Mouse (Mus musculus) erythroid progenitor cell, adult 5-6 weeks (primary cell): ENCODE data around the gene Msto1. TPM values are rescaled to one million over a fixed set of nuclear protein-coding genes. Genes with fewer than 3 reads are reported as not detected.
"Not testable (repeated sequence)": the region's sequence is repeated elsewhere in the genome, so short reads cannot be mapped to it uniquely, and the experiment has no call there.

Source experiments
- ATAC-seq: replicated peaks from 2 replicates; pipeline ENCODE4 v1.8.0; 2016; ENCODE audit warnings: moderate number of reproducible peaks, mild to moderate bottlenecking, moderate TSS enrichment, inconsistent platforms; ENCODE audit not compliant: poor library complexity, low FRiP score, severe bottlenecking
- total RNA-seq, 2 experiments: library from RNA; stranded (forward) in 1 of 2; stranded (reverse) in 1 of 2; fragments of 150-400 nt in 1 of 2; fragments of 186-747, 209-891 nt in 1 of 2; gene quantifications; 2 replicates each; pipeline versions ENCODE4 v1.2.3 to v1.2.4; 2015 to 2017; ENCODE audit warnings: low replicate concordance in 2 of 2

Gene Msto1
- total RNA-seq, 2 experiments from 2014 or later: 1.8 TPM; not detected in 1

GRCm38 (mm10) chr3:88906393-88907159 lies 7.2 kb downstream of the Msto1 start:
- ATAC-seq: no peak

- no peak for ATAC-seq
Measured at GRCm38 (mm10) chr3:88905741-88906140, 8.1 kb downstream of the Msto1 start.

- no peak for ATAC-seq
Measured at GRCm38 (mm10) chr3:88905209-88905608, 8.6 kb downstream of the Msto1 start.

GRCm38 (mm10) chr3:88904803-88905202 lies 9.0 kb downstream of the Msto1 start:
- ATAC-seq: no peak

GRCm38 (mm10) chr3:88893011-88893410 lies 20.8 kb downstream of the Msto1 start:
- ATAC-seq: not testable (repeated sequence)

GRCm38 (mm10) chr3:88882536-88882935 lies 31.3 kb downstream of the Msto1 start:
- ATAC-seq: not testable (repeated sequence)

GRCm38 (mm10) chr3:88868449-88868848 lies 45.4 kb downstream of the Msto1 start:
- not testable (repeated sequence) for ATAC-seq

GRCm38 (mm10) chr3:88867177-88867576 lies 46.6 kb downstream of the Msto1 start:
- ATAC-seq: not testable (repeated sequence)

- not testable (repeated sequence) for ATAC-seq
Measured at GRCm38 (mm10) chr3:88866735-88867134, 47.1 kb downstream of the Msto1 start.

GRCm38 (mm10) chr3:88862129-88862528 lies 51.7 kb downstream of the Msto1 start:
- ATAC-seq: no peak

GRCm38 (mm10) chr3:88855837-88856236 lies 58.0 kb downstream of the Msto1 start:
- no peak for ATAC-seq

Other genes starting within 250 kb of the Msto1 start
- gene Khdc4, start 228.2 kb downstream of the Msto1 start, total RNA-seq (2015; ENCODE audit: low replicate concordance): 56.9 and 69.2 TPM in 2 replicates
- 37.8 and 62.8 TPM in 2 replicates for gene Khdc4, start 228.2 kb downstream of the Msto1 start, total RNA-seq (2017; ENCODE audit: low replicate concordance)
- gene Rit1, start 197.2 kb downstream of the Msto1 start, total RNA-seq (2015; ENCODE audit: low replicate concordance): 13.0 and 20.2 TPM in 2 replicates
- 27.6 and 45.9 TPM in 2 replicates for gene Rit1, start 197.2 kb downstream of the Msto1 start, total RNA-seq (2017; ENCODE audit: low replicate concordance)
- 0.36 TPM in 1 of 2 replicates, not detected in the other for gene Syt11, start 138.8 kb downstream of the Msto1 start, total RNA-seq (2015; ENCODE audit: low replicate concordance)
- gene Syt11, start 138.8 kb downstream of the Msto1 start, total RNA-seq (2017; ENCODE audit: low replicate concordance): 0.39 TPM in 1 of 2 replicates, not detected in the other
- gene Gon4l, start 78.8 kb downstream of the Msto1 start, total RNA-seq (2015; ENCODE audit: low replicate concordance): 9.6 and 11.5 TPM in 2 replicates
- gene Gon4l, start 78.8 kb downstream of the Msto1 start, total RNA-seq (2017; ENCODE audit: low replicate concordance): 38.6 and 38.7 TPM in 2 replicates
- 71.7 and 82.9 TPM in 2 replicates for gene Ash1l, start 36.6 kb upstream of the Msto1 start, total RNA-seq (2015; ENCODE audit: low replicate concordance)
- gene Ash1l, start 36.6 kb upstream of the Msto1 start, total RNA-seq (2017; ENCODE audit: low replicate concordance): 69.7 and 70.7 TPM in 2 replicates
- 63.8 and 81.7 TPM in 2 replicates for gene Dap3, start 37.2 kb upstream of the Msto1 start, total RNA-seq (2015; ENCODE audit: low replicate concordance)
- gene Dap3, start 37.2 kb upstream of the Msto1 start, total RNA-seq (2017; ENCODE audit: low replicate concordance): 18.3 and 46.8 TPM in 2 replicates
- 1.8 and 3.8 TPM in 2 replicates for gene Rusc1, start 179.3 kb upstream of the Msto1 start, total RNA-seq (2015; ENCODE audit: low replicate concordance)
- gene Rusc1, start 179.3 kb upstream of the Msto1 start, total RNA-seq (2017; ENCODE audit: low replicate concordance): 3.5 TPM in 2 replicates
- gene Gm43738, start 187.1 kb upstream of the Msto1 start, total RNA-seq (2015; ENCODE audit: low replicate concordance): not detected in 2 replicates
- gene Gm43738, start 187.1 kb upstream of the Msto1 start, total RNA-seq (2017; ENCODE audit: low replicate concordance): not detected in 2 replicates
- gene Fdps, start 188.0 kb upstream of the Msto1 start, total RNA-seq (2015; ENCODE audit: low replicate concordance): 20.1 and 28.5 TPM in 2 replicates
- 30.0 and 31.4 TPM in 2 replicates for gene Fdps, start 188.0 kb upstream of the Msto1 start, total RNA-seq (2017; ENCODE audit: low replicate concordance)
- gene Pklr, start 222.1 kb upstream of the Msto1 start, total RNA-seq (2015; ENCODE audit: low replicate concordance): 13.8 and 16.6 TPM in 2 replicates
- gene Pklr, start 222.1 kb upstream of the Msto1 start, total RNA-seq (2017; ENCODE audit: low replicate concordance): 5.5 TPM in 2 replicates
- gene Hcn3, start 246.2 kb upstream of the Msto1 start, total RNA-seq (2015; ENCODE audit: low replicate concordance): not detected in 2 replicates
- 3.3 TPM in 1 of 2 replicates, not detected in the other for gene Hcn3, start 246.2 kb upstream of the Msto1 start, total RNA-seq (2017; ENCODE audit: low replicate concordance)